Mouse (Mus musculus) embryonic fibroblast, embryonic 13.5 days (primary cell): ENCODE data around the gene Adig. TPM values are rescaled to one million over a fixed set of nuclear protein-coding genes. Genes with fewer than 3 reads are reported as not detected.

Source experiments
- H3K27ac ChIP-seq: 2 replicates; pipeline ENCODE4 v1.5.1; 2012; ENCODE audit warnings: low read length, control low read depth, inconsistent platforms; ENCODE audit not compliant: insufficient read depth
- H3K4me1 ChIP-seq: 2 replicates; pipeline ENCODE4 v1.6.1; 2011; ENCODE audit warnings: low read length; ENCODE audit not compliant: control insufficient read depth, insufficient read depth
- H3K4me3 ChIP-seq: 2 replicates; pipeline ENCODE4 v1.5.1; 2011; ENCODE audit warnings: mild to moderate bottlenecking, control low read depth, low read length; ENCODE audit not compliant: insufficient read depth
- CTCF ChIP-seq: IDR thresholded peaks from 2 replicates; pipeline ENCODE4 v1.5.1; 2011; ENCODE audit warnings: mild to moderate bottlenecking, control low read depth, low read length, moderate library complexity, borderline replicate concordance; ENCODE audit not compliant: insufficient read depth
- POLR2A ChIP-seq: IDR thresholded peaks from 2 replicates; pipeline ENCODE4 v1.6.1; 2011; ENCODE audit warnings: low read depth, mild to moderate bottlenecking, control low read depth, low read length, moderate library complexity
- polyA plus RNA-seq: library from polyadenylated mRNA; stranded (reverse); fragments of >200 nt; gene quantifications from 2 replicates; pipeline ENCODE4 v1.2.4, GENCODE M21; 2011; ENCODE audit warnings: low read depth; ENCODE audit not compliant: missing spikeins, insufficient read length

The Adig gene
- polyA plus RNA-seq, 1 experiment: not detected

DNA sequence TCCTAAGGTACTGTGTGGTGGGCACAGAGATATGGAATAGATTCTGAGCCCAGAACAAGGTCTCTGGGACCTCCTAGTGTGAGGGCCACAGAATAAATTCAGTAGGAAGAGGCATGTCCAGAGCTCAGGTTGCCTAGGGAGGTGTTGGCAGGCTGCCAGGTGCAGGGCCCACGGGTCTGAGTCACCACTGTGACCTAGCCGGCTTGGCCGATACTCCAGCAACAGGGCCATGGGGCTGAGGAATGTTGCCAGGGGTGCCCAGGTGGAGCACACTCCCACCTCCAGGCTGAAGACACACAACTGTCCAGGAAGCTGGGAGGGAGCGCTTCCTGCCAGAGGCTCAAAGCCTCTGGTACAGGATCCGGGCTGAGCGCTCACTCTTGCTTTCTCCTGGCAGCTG, 8.3 kb downstream of the Adig start:
- Histone ChIP-seq H3K27ac (no peak overlapping the region), H3K4me3 (no peak overlapping the region), H3K4me1 (peaks cover 7% of the 10 kb centered on the region)
- TF ChIP-seq POLR2A: no peak
- TF ChIP-seq CTCF: no peak

DNA sequence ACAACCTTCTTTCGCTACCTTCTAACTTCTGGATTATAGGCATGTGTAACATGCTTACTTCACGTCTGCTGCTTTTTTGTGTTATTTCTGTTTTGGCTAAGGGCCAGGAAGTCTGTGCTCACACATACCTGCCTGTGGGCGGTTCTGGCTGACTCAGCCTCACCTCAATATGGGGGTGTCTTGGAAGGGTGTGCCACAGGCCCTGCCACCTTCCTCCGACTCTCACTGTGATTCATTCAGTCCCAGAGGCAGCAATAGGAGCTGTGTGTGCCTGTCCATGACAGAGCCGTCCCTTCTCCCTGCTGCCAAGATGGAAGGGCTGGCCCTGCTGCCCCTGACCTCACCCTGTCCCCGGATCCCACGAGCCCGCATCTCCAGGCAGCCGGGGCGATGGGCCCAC, 10.1 kb downstream of the Adig start, which contains the start of gene Arhgap40:
Gene Arhgap40 (plus strand): TSS at position 269 of the 400 bp plus-strand sequence.
- no peak for TF ChIP-seq CTCF
- TF ChIP-seq POLR2A: no peak
- Histone ChIP-seq H3K27ac (no peak within 1 kb of the TSS), H3K4me3 (no peak within 1 kb of the TSS), H3K4me1 (peaks cover 7% of the 10 kb centered on the region)

DNA sequence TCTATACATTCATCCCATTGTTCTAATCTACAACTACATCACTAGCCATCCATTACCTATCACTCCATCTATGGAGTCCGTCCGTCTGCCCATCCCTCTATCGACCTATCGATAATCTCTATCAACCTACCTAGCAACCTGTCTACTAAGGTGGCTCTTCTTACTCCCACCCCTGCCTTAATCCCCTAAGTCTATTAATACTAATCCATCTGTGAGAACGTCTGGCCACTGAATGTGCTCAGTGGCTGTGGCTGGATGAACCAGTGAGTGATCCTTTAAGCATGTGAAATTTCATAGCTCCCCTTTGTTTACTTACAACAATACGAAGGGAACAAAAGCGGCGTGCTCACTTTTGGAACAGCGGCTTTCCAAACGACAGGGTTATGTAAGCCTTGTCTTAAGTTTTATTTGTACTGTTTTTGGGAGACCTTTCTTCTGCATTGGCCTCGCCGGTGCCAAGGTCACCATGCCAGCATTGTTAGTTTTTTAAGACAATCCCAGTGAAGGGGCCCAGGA, 11.5 kb downstream of the Adig start:
- Histone ChIP-seq H3K27ac (no peak overlapping the region), H3K4me3 (no peak overlapping the region), H3K4me1 (peaks cover 9% of the 10 kb centered on the region)
- TF ChIP-seq CTCF: no peak
- TF ChIP-seq POLR2A: no peak

DNA sequence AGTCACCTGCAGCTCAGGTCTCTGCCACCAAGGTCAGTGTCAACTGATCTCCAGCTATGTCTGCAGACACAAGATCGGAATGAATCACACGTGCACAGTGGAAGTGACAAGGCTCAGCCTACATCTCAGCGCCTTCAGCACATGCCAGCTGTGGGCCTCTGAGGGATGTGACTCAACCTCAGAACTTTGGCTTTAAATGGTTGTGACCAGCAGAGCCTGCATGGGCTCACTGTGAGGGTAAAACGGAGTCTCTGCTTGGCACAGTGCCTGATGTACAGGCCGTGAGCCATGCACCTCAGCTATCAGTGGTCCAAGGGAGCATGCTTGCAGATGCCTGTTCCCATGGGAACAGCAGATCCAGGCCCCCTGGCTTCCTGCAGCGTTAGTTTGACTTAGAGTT, 16.2 kb downstream of the Adig start:
- Histone ChIP-seq H3K27ac (no peak overlapping the region), H3K4me3 (no peak overlapping the region), H3K4me1 (peaks cover 5% of the 10 kb centered on the region; the same call in 1 of the 2 replicates)
- TF ChIP-seq POLR2A: no peak

DNA sequence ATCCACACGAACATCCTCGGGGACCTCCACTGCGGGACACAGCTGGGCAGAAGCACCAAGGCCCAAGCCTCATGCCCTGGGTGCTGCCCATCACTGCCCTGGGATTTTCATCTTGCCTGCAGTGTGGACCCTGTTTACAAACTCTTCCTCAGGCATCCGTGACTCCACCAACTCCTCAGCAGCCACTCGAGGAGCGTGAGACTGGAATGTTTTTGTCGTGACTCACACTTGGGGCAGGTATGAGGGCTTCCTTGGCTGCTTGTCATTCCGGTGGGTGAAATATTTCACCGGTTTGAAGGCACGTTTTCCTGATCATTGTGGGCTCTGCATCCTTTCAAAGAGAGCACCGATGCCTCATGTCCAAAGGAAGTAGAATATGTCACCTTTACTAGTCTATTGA, 16.7 kb downstream of the Adig start:
- TF ChIP-seq POLR2A (no peak), CTCF (no peak)
- no peak overlapping the region for H3K27ac ChIP-seq
- no peak overlapping the region for H3K4me3 ChIP-seq
- peaks cover 5% of the 10 kb centered on the region; the same call in 1 of the 2 replicates for H3K4me1 ChIP-seq

DNA sequence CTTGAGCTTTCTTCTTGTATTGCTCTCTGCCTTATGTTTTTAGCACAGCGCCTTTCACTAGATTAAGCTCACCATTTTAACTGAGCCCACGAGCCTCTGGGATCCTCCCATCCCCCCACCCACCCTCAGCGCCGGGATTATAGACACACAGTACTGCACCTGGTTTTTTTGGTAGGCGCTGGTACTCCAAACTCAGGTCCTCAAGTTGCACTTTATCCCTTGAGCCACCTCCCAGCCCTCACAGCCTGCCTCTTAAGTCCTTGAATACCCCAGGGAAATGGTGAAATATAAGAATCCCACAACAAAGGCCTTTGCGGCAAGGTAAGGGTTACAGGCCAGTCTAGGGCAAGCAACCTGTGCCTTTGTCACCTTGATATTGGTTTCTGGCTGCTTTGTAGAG, 17.4 kb downstream of the Adig start:
- H3K4me3 ChIP-seq: no peak overlapping the region
- no peak overlapping the region for H3K27ac ChIP-seq
- peaks cover 5% of the 10 kb centered on the region; the same call in 1 of the 2 replicates for H3K4me1 ChIP-seq
- TF ChIP-seq CTCF (no peak), POLR2A (no peak)

DNA sequence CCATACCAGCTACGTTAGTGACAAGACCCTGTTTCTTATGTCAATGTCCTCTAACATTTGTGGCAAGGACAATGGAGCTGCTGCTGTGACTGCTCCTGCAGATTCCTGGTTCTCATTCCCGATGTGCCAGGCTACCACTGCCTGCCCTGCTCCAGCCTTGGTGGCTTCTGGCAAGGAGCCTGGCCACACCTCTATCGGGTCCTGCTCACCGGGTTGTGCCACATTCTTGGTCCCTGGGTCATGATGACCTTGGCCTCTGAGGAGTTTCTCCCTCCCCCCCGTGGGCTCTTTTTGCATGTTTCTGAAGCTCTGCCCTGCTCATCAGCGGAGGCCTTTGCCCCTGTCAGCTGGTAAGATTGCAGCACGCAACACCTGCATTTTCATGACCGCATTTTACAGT, 20.6 kb downstream of the Adig start:
- H3K4me1 ChIP-seq: peaks cover 5% of the 10 kb centered on the region; the same call in 1 of the 2 replicates
- TF ChIP-seq POLR2A (no peak), CTCF (no peak)
- no peak overlapping the region for H3K4me3 ChIP-seq
- H3K27ac ChIP-seq: no peak overlapping the region

DNA sequence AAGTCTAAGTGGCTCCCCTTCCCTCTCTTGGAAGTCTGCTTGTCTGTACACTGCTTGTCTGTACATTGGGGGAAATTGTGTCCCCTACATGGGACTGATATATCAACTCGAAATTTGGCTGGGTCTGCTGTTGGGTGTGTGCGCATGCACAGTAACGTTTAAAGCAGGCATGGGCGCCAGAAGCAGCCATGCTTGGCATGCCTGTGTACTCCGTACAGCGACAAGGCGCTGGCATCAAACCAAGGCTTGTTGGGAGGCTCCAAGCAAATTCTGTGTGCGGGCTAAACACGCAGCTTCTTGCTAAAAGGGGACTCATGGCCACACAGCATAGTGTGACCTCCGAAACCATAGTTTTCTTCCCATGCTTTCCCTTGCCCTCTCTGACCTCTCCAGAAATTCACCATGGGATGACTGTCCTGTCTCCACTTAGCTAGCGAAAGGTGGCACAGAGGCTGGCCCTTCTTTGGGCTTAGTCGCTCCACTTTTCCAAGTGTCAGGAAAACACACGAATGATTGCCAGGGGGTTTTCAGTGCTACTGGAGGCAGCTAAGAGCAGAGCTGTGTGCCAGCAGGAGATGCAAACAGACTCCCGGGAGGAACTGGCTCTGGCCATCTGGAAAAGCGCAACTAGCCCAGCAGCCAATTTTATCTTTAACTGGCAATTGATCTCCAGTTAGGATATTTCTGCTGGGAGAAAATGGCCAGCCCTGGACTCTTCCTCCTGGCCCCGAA, 21.9 kb downstream of the Adig start:
- no peaks in the 10 kb centered on the region for H3K4me1 ChIP-seq
- no peak overlapping the region for H3K4me3 ChIP-seq
- no peak overlapping the region for H3K27ac ChIP-seq
- TF ChIP-seq CTCF (no peak), POLR2A (no peak)

DNA sequence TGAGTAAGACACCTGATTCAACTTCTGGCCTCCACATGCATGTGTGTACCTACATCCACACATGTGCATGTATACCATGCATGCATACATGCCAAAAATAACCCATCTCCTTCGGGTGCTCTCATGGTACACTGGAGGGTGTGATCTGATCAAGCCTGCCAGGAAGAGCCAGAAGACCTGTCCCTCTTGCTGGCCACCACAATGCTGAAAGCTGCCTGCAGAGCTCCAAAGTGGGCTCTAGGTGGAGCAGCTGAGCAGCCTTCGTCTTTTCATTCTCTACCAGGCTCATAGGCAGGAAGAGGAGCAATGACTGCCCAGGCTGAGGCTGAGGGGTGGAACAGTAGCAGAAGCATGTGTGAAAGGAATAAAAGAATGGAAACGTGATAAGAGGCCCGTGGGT, 31.7 kb downstream of the Adig start:
- Histone ChIP-seq H3K4me1 (no peaks in the 10 kb centered on the region), H3K27ac (no peak overlapping the region), H3K4me3 (no peak overlapping the region)
- TF ChIP-seq POLR2A (no peak), CTCF (peak; percentile 31; the same call in 1 of the 2 replicates)

DNA sequence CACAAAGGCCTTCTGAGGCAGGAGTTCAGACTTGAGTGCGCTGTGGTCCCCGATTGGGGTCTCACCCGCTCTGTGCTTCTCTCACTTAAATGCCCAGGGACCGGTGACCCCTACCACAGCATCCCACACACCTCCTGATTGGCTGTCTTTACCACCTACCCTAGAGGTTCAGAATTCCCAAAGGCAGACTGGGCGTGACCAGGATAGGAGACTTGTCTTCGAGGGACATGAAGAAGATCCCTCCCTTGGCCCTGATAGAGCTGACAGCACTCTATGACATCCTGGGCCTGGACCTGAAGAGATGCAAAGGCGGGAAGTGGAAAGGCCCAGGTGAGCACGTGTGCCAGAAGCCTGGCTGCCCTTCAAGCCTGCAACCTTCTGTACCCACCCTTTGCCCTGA, 32.1 kb downstream of the Adig start:
- Histone ChIP-seq H3K27ac (no peak overlapping the region), H3K4me3 (no peak overlapping the region), H3K4me1 (no peaks in the 10 kb centered on the region)
- TF ChIP-seq CTCF (no peak), POLR2A (no peak)
